Mouse (Mus musculus) thymus, adult 2 months (tissue): ENCODE measurements around the gene Olfr986. TPM values are rescaled to one million over a fixed set of nuclear protein-coding genes. Genes with fewer than 3 reads are reported as not detected.

Source experiments
- DNase-seq: peaks from one replicate; pipeline ENCODE4 v3.0.0; 2021
- H3K27ac ChIP-seq: fragments of 200-500 bp; 2 replicates; pipeline ENCODE4 v1.5.1; 2012; ENCODE audit warnings: low read length, control low read depth; ENCODE audit not compliant: control insufficient read depth, insufficient read depth
- H3K27me3 ChIP-seq: fragments of 200-500 bp; 2 replicates; pipeline ENCODE4 v1.6.1; 2012; ENCODE audit warnings: mild to moderate bottlenecking, low read length, moderate library complexity, mixed read lengths; ENCODE audit not compliant: control insufficient read depth, insufficient read depth
- H3K36me3 ChIP-seq: fragments of 200-500 bp; 2 replicates; pipeline ENCODE4 v1.6.1; 2012; ENCODE audit warnings: mild to moderate bottlenecking, low read length, moderate library complexity; ENCODE audit not compliant: control insufficient read depth, insufficient read depth
- H3K4me1 ChIP-seq: fragments of 200-500 bp; replicated peaks from 2 replicates; pipeline ENCODE4 v1.6.1; 2012; ENCODE audit warnings: low read length; ENCODE audit not compliant: control insufficient read depth, insufficient read depth
- H3K4me3 ChIP-seq: fragments of 200-500 bp; 2 replicates; pipeline ENCODE4 v1.5.1; 2012; ENCODE audit warnings: mild to moderate bottlenecking, low read length, control low read depth, moderate library complexity; ENCODE audit not compliant: control insufficient read depth, insufficient read depth
- CTCF ChIP-seq: fragments of 200-500 bp; IDR thresholded peaks from 2 replicates; pipeline ENCODE4 v1.5.1; 2012; ENCODE audit warnings: mild to moderate bottlenecking, control low read depth, low read length, moderate library complexity, borderline replicate concordance; ENCODE audit not compliant: control insufficient read depth, poor library complexity, insufficient read depth; ENCODE audit errors: extremely low read depth
- POLR2A ChIP-seq: fragments of 200-500 bp; IDR thresholded peaks from 2 replicates; pipeline ENCODE4 v1.6.1; 2012; ENCODE audit warnings: mild to moderate bottlenecking, low read length, control low read depth, moderate library complexity; ENCODE audit not compliant: control insufficient read depth, poor library complexity, insufficient read depth; ENCODE audit errors: extremely low read depth
- WGBS: fragments of 180-500 bp; shearing (Covaris S2); methylation state at CpG from one replicate; pipeline ENCODE4 v1.1.7; 2018; 5-methylcytosine and 5-hydroxymethylcytosine counted together
- polyA plus RNA-seq: library from polyadenylated mRNA; depleted of rRNA; stranded (reverse); fragments of >200 nt; gene quantifications from 2 replicates; pipeline ENCODE4 v1.2.3, GENCODE M21; 2012; rRNA removed

The Olfr986 gene
- polyA plus RNA-seq: not detected in 2 replicates

DNA sequence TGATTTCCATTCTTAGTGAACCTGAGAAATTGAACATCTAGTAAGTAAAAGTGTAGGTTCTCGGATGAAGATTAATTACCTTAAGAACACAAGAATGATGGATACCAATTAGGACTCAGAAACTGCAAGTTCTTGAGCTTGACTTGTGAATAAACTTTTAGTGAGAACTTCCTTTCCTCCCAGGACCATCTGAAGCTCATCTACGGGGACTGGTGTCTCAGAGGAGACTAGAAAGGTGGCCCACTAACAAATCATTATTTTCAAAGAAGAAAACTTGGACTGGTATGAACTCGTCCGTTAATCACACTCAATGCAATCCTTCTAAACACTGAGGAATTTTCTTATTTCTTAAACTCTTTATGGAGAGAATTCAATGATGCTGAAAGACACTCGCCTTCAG lies at the start of gene Olfr986:
Gene Olfr986, plus strand, starts transcription at position 301 of the 400 bp plus-strand sequence.
- H3K27me3 ChIP-seq: no peaks in the 10 kb centered on the region
- DNase-seq: no peak
- no peaks in the 10 kb centered on the region for H3K4me1 ChIP-seq
- H3K27ac ChIP-seq: no peak within 1 kb of the TSS
- 90% methylated on average over 5 of the region's 5 CpGs for WGBS
- no peak for TF ChIP-seq POLR2A
- no peak for TF ChIP-seq CTCF
- no peaks in the 10 kb centered on the region for H3K36me3 ChIP-seq
- no peak within 1 kb of the TSS for H3K4me3 ChIP-seq

- no peak for DNase-seq
- Histone ChIP-seq H3K4me3 (no peak overlapping the region), H3K27me3 (no peaks in the 10 kb centered on the region), H3K27ac (no peak overlapping the region), H3K36me3 (no peaks in the 10 kb centered on the region), H3K4me1 (no peaks in the 10 kb centered on the region)
- TF ChIP-seq POLR2A (no peak), CTCF (no peak)
- 23% methylated on average over 6 of the region's 6 CpGs for WGBS
Observed at GRCm38 (mm10) chr9:40136987-40137688, 43.6 kb upstream of the Olfr986 start.

DNA sequence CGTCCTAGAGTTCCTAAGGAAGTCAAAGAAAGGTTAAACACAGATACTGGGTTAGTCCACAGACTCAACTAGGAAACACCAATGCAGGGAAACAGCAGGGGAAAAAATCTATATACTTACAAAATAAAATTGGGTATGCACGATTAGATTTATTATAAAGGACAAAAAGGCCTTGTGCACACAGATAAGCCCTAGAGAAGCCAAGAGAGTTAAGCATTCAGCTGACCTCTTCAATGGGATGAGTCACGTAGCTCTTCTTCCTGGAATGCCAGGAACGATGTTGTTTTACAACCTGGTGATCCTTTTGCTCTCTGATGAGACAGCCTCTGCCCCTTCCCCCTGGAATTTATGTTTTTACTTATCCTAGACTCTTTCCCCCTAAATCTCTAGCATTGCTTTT lies 41.2 kb upstream of the Olfr986 start:
- H3K4me1 ChIP-seq: no peaks in the 10 kb centered on the region
- H3K27ac ChIP-seq: no peak overlapping the region
- no peak for DNase-seq
- TF ChIP-seq CTCF: no peak
- no peak for TF ChIP-seq POLR2A
- WGBS: 87% methylated on average over 4 of the region's 4 CpGs
- no peak overlapping the region for H3K4me3 ChIP-seq
- H3K36me3 ChIP-seq: no peaks in the 10 kb centered on the region
- no peaks in the 10 kb centered on the region for H3K27me3 ChIP-seq

GRCm38 (mm10) chr9:40141544-40141943 lies 39.2 kb upstream of the Olfr986 start:
- 79% methylated on average over 1 of the region's 1 CpGs for WGBS
- no peak for DNase-seq
- H3K27ac ChIP-seq: no peak overlapping the region
- H3K4me1 ChIP-seq: no peaks in the 10 kb centered on the region
- H3K36me3 ChIP-seq: no peaks in the 10 kb centered on the region
- no peak for TF ChIP-seq CTCF
- no peak for TF ChIP-seq POLR2A
- H3K27me3 ChIP-seq: no peaks in the 10 kb centered on the region
- H3K4me3 ChIP-seq: no peak overlapping the region

- H3K27me3 ChIP-seq: no peaks in the 10 kb centered on the region
- DNase-seq: no peak
- H3K4me1 ChIP-seq: no peaks in the 10 kb centered on the region
- 75% methylated on average over 4 of the region's 4 CpGs for WGBS
- no peak overlapping the region for H3K4me3 ChIP-seq
- H3K36me3 ChIP-seq: no peaks in the 10 kb centered on the region
- TF ChIP-seq POLR2A (no peak), CTCF (no peak)
- H3K27ac ChIP-seq: no peak overlapping the region
Observed at GRCm38 (mm10) chr9:40155118-40155644, 25.5 kb upstream of the Olfr986 start.

GRCm38 (mm10) chr9:40166446-40166845 lies 14.3 kb upstream of the Olfr986 start:
- Histone ChIP-seq H3K4me1 (no peaks in the 10 kb centered on the region), H3K4me3 (no peak overlapping the region), H3K27me3 (no peaks in the 10 kb centered on the region), H3K27ac (no peak overlapping the region), H3K36me3 (no peaks in the 10 kb centered on the region)
- no peak for DNase-seq
- TF ChIP-seq CTCF (no peak), POLR2A (no peak)
- WGBS: 98% methylated on average over 1 of the region's 1 CpGs
